Mouse (Mus musculus): ENCODE results near the gene Olfr1259.
"Not testable (repeated sequence)": the region's sequence is repeated elsewhere in the genome, so short reads cannot be mapped to it uniquely, and the experiment has no call there.

Olfr1259 gene

GRCm38 (mm10) chr2:89948564-89948963 is at the start of gene Olfr1259:
Gene Olfr1259 (minus strand): TSS chr2:89948664.
- DNase-seq (ENCODE audit: low read depth, low spot score): no peak

GRCm38 (mm10) chr2:89990921-89991320 is 42.5 kb upstream of the Olfr1259 start, which contains the start of gene Olfr1261:
Gene Olfr1261 (plus strand): TSS chr2:89991221.
- DNase-seq (ENCODE audit: low read depth, low spot score): no peak

- DNase-seq (ENCODE audit: low read depth, low spot score): no peak
Measured at GRCm38 (mm10) chr2:89977709-89978108, 29.2 kb upstream of the Olfr1259 start.

GRCm38 (mm10) chr2:89974184-89974583 is 25.7 kb upstream of the Olfr1259 start, which contains the start of gene Olfr1260:
Gene Olfr1260 (plus strand): TSS chr2:89974340.
- peak; percentile 24 for DNase-seq (ENCODE audit: low read depth, low spot score)

GRCm38 (mm10) chr2:89927009-89927408 is 21.5 kb downstream of the Olfr1259 start, which contains the start of gene Olfr1258:
Gene Olfr1258 (plus strand): TSS chr2:89927309.
- no peak for DNase-seq (ENCODE audit: low read depth, low spot score)

GRCm38 (mm10) chr2:89912616-89913015 is 35.8 kb downstream of the Olfr1259 start:
- DNase-seq (ENCODE audit: low read depth, low spot score): not testable (repeated sequence)
